Mouse (Mus musculus) G1E (cell line): ENCODE data around the gene Hmgcl. TPM values are rescaled to one million over a fixed set of nuclear protein-coding genes. Genes with fewer than 3 reads are reported as not detected.

Source experiments
- ATAC-seq: 2 replicates; pipeline ENCODE4 v1.8.0; 2016; ENCODE audit warnings: mild to moderate bottlenecking; ENCODE audit not compliant: insufficient number of reproducible peaks, poor library complexity, low FRiP score, severe bottlenecking; ENCODE audit errors: extremely low read depth
- DNase-seq: peaks from one replicate; pipeline ENCODE4 v3.0.0; 2012; ENCODE audit warnings: low spot score
- H3K27me3 ChIP-seq: 2 replicates; pipeline ENCODE4 v1.6.1; 2012; ENCODE audit warnings: mild to moderate bottlenecking, low read length, inconsistent platforms; ENCODE audit not compliant: insufficient read depth
- H3K36me3 ChIP-seq: replicated peaks from 2 replicates; pipeline ENCODE3; 2012; ENCODE audit warnings: mild to moderate bottlenecking, inconsistent platforms
- H3K4me1 ChIP-seq: 2 replicates; pipeline ENCODE4 v1.6.1; 2012; ENCODE audit warnings: low read depth, low read length, inconsistent platforms, mixed read lengths; ENCODE audit not compliant: insufficient read depth
- H3K4me3 ChIP-seq: 2 replicates; pipeline ENCODE4 v1.5.1; 2012; ENCODE audit warnings: low read depth, mild to moderate bottlenecking, inconsistent platforms, low read length, moderate library complexity, mixed read lengths
- H3K9me3 ChIP-seq: replicated peaks from 2 replicates; pipeline ENCODE4 v1.6.1; 2012; ENCODE audit warnings: inconsistent platforms
- CTCF ChIP-seq: IDR thresholded peaks from 2 replicates; pipeline ENCODE4 v1.5.1; 2012; ENCODE audit warnings: low read depth, low read length, inconsistent platforms, mixed read lengths
- GATA1 ChIP-seq: IDR thresholded peaks from 2 replicates; pipeline ENCODE4 v1.6.1; 2012; ENCODE audit warnings: borderline replicate concordance, low read length, inconsistent platforms, mixed read lengths
- GATA2 ChIP-seq: IDR thresholded peaks from 2 replicates; pipeline ENCODE4 v1.6.1; 2012; ENCODE audit warnings: low read depth, low read length, inconsistent platforms, borderline replicate concordance
- POLR2AphosphoS5 ChIP-seq: IDR thresholded peaks from 2 replicates; pipeline ENCODE4 v1.6.1; 2012; ENCODE audit warnings: low read depth, low read length, inconsistent platforms; ENCODE audit not compliant: insufficient replicate concordance
- TAL1 ChIP-seq: conservative IDR thresholded peaks from 2 replicates; pipeline ENCODE4 v1.6.1; 2012; ENCODE audit warnings: low read depth, low read length, inconsistent platforms, mixed read lengths
- polyA plus RNA-seq: library from polyadenylated mRNA; stranded (reverse); fragments of >175 nt; gene quantifications from 2 replicates; pipeline ENCODE4 v1.2.3, GENCODE M21; 2012
- total RNA-seq, 2 experiments: library from RNA; stranded (forward) in 1 of 2; stranded (reverse) in 1 of 2; fragments of 200-1000 nt in 1 of 2; fragments of >200 nt in 1 of 2; fragmentation: Nextera tagmentation in 1 of 2; gene quantifications; 2 replicates each; pipeline ENCODE4 v1.2.3; 2014 to 2017

Hmgcl gene
- total and polyA plus RNA-seq, 3 experiments: 22.2 to 39.1 (median 33.3) TPM

DNA sequence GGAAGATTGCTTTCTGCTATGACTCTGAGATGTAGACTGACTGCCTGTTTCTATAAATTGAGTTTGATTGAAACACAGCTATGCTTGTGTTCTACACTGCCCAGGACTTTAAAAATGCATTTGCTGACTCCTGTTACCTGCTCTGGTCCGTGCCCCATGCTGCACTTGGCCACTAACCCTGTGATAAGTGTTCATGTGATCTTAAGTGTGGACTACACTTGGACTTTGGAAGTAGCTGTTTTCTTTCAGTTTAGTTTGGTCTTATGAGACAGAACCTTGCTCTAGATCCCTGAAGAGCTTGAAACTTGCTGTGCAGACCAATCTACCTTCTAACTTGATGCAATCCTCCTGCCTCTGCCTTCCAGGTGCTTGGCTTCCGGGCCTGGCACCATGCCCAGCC is 21.8 kb upstream of the Hmgcl start:
- Histone ChIP-seq H3K4me3 (no peak overlapping the region), H3K36me3 (peaks cover 71% of the 10 kb centered on the region), H3K27me3 (no peaks in the 10 kb centered on the region), H3K9me3 (no peaks in the 10 kb centered on the region), H3K4me1 (peaks cover 13% of the 10 kb centered on the region)
- DNase-seq: no peak
- no peak for ATAC-seq
- TF ChIP-seq CTCF (no peak), GATA2 (no peak), GATA1 (no peak), TAL1 (no peak), POLR2AphosphoS5 (no peak)

GRCm38 (mm10) chr4:135925341-135925740 is 20.9 kb upstream of the Hmgcl start:
- Histone ChIP-seq H3K4me1 (peaks cover 13% of the 10 kb centered on the region), H3K27me3 (no peaks in the 10 kb centered on the region), H3K4me3 (no peak overlapping the region), H3K36me3 (peaks cover 76% of the 10 kb centered on the region), H3K9me3 (no peaks in the 10 kb centered on the region)
- TF ChIP-seq TAL1: no peak
- no peak for DNase-seq
- ATAC-seq: no peak

DNA sequence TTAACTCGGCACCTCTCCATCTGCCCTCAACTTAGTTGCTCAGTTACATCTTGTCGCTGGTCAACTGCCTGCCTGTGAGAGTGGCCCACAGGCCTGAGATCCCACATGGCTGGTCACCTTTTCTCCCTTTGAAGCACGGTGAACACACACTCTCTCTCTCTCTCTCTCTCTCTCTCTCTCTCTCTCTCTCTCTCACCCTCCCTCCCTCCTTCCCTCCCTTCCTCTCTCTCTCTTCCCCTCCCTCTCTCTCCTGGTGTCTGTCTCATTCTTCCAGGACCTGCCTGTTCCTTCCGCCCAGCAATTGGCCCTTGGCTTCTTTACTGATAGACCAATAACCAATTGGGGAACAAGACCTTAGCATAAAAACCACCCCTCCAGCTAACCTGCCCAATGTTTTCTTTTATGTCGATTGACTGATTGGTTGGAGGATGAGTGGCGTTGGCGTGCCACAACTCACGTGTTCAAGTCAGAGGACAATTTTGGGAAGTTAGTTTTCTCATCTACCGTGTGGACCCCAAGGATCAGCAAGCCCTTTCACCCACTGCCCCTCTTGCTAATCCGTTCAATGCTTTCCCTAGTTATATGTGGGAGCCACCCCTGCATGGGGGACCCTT is 19.9 kb upstream of the Hmgcl start:
- no peak overlapping the region for H3K4me3 ChIP-seq
- ATAC-seq (no peak), DNase-seq (no peak)
- H3K27me3 ChIP-seq: no peaks in the 10 kb centered on the region
- TF ChIP-seq TAL1 (no peak), GATA2 (no peak)
- H3K4me1 ChIP-seq: peaks cover 12% of the 10 kb centered on the region
- H3K9me3 ChIP-seq: no peaks in the 10 kb centered on the region
- peaks cover 85% of the 10 kb centered on the region for H3K36me3 ChIP-seq

DNA sequence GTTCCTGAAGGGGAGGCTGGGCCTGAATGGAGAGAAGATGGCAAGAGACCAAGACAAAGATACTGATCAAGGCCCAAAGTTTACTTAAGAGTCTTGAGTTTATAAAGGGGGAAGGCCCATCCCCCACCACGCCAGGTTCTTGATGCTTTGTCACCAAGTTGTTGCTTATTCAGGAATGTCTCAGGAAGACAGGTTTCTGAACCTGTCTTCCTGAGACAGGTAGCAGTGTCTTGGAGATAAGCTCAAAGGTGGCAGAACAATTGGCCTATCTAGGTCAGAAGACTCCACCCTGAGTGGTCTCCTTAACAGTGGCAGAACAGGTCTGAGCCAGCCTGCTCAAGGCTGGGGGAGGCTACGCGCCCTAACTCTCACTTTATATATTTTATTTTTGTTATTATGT is 19.4 kb upstream of the Hmgcl start:
- Histone ChIP-seq H3K27me3 (no peaks in the 10 kb centered on the region), H3K36me3 (peaks cover 91% of the 10 kb centered on the region), H3K4me3 (no peak overlapping the region), H3K9me3 (no peaks in the 10 kb centered on the region), H3K4me1 (peaks cover 6% of the 10 kb centered on the region)
- DNase-seq (no peak), ATAC-seq (no peak)
- no peak for TF ChIP-seq GATA1

- Histone ChIP-seq H3K27me3 (no peaks in the 10 kb centered on the region), H3K36me3 (peaks cover 96% of the 10 kb centered on the region), H3K4me3 (no peak overlapping the region), H3K4me1 (0 out of 2 replicates have a peak, but pooled peaks cover 4% of the 10 kb centered on the region), H3K9me3 (no peaks in the 10 kb centered on the region)
- ATAC-seq (no peak), DNase-seq (no peak)
- TF ChIP-seq TAL1: no peak
- no peak for TF ChIP-seq CTCF
- no peak for TF ChIP-seq POLR2AphosphoS5
- no peak for TF ChIP-seq GATA1
- TF ChIP-seq GATA2: no peak
Observed at GRCm38 (mm10) chr4:135928376-135928775, 17.9 kb upstream of the Hmgcl start.

- peaks cover 7% of the 10 kb centered on the region; the same call in 1 of the 2 replicates for H3K4me1 ChIP-seq
- no peak for DNase-seq
- TF ChIP-seq TAL1 (no peak), CTCF (no peak)
- no peak for ATAC-seq
- no peaks in the 10 kb centered on the region for H3K9me3 ChIP-seq
- H3K36me3 ChIP-seq: peaks cover 96% of the 10 kb centered on the region
- no peak overlapping the region for H3K4me3 ChIP-seq
- no peaks in the 10 kb centered on the region for H3K27me3 ChIP-seq
Observed at GRCm38 (mm10) chr4:135929405-135929804, 16.8 kb upstream of the Hmgcl start.

DNA sequence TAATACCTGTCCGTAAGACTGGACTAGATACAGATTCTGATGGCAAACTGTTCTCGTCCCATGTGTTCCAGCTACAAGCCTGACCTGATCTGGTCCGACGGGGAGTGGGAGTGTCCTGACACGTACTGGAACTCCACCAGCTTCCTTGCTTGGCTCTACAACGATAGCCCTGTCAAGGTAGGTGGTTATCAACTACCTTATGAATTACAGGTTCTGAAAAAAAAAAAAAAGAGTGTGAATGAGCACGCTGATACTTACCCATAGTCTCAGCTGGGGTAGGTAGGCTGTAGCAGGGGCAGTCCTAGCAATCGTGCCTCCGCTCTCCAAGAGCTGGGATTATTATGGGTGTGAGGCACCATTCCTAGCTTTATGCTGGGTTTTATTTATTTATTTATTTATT is 16.4 kb upstream of the Hmgcl start:
- TF ChIP-seq GATA1: no peak
- TF ChIP-seq POLR2AphosphoS5: no peak
- TF ChIP-seq CTCF: no peak
- no peak for TF ChIP-seq GATA2
- no peak for TF ChIP-seq TAL1
- DNase-seq (no peak), ATAC-seq (no peak)
- Histone ChIP-seq H3K4me1 (peaks cover 10% of the 10 kb centered on the region), H3K36me3 (peaks cover 96% of the 10 kb centered on the region), H3K4me3 (no peak overlapping the region), H3K27me3 (no peaks in the 10 kb centered on the region), H3K9me3 (no peaks in the 10 kb centered on the region)
